ENCODE assay signal across 8 mouse cellular contexts in the genomic region with DNA sequence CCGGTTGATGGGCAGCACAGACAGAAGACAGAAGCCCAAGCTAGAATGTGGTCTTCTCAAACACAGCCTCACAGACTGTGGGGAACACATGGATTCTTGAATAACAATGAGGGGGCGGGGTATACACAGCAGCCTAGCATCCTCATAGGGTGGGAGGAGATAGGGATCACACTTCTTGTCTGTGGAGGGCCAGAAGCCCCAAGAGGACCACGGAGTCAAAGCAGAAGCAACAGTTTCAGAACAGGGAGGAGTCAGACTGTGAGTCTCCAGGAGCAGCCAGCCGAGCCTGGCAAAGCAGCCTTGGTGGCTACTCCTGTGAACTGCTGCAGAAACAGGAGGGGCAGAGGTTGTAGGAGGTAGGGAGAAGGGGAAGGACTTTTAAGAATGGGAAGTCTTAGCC. TPM values are rescaled to one million over a fixed set of nuclear protein-coding genes. Genes with fewer than 3 reads are reported as not detected.
A peak's percentile ranks its signal among the peaks of the same experiment; 100 is the strongest.
DNase-seq lines count a peak whose midpoint lies in the region; ATAC-seq and TF ChIP-seq lines count a peak whose summit lies in the region.

No protein-coding gene starts in this region.

- peaks cover 64% of the 10 kb centered on the region for H3K27me3 ChIP-seq in heart, embryonic 13.5 days (replicated peaks)
- peaks cover 32% of the 10 kb centered on the region for H3K27me3 ChIP-seq in CH12.LX (replicated peaks)
- H3K27me3 ChIP-seq in limb, embryonic 13.5 days, result peaks cover 50% of the 10 kb centered on the region

- dilution Hi-C loops in CH12.LX (cut with MboI; ENCODE audit: extremely low pct_ligation_motif_present, extremely low pct_unique_long_range_greater_than_20kb, low sequenced_read_pairs), result no loop called here

- no peak for DNase-seq in heart, postnatal 25 days (ENCODE audit: low spot score)
- DNase-seq in CH12.LX (ENCODE audit: extremely low read depth), result peak; percentile 67
- peak; percentile 58 for DNase-seq in embryo, embryonic 9.5 days (ENCODE audit: extremely low spot score)
- no peak for DNase-seq in left cerebral cortex, postnatal 14 days (ENCODE audit: low spot score in 2 of 2)
- DNase-seq in thymus, postnatal 14 days, result no peak

- TF ChIP-seq CTCF in CH12.LX (conservative IDR thresholded peaks at IDR 0.05 in 1 of 2, IDR thresholded peaks at IDR 0.05 in 1 of 2; ENCODE audit: low read depth in 2 of 2, low read length in 2 of 2), result no peak

- no peaks in the 10 kb centered on the region for H3K79me2 ChIP-seq in CH12.LX (replicated peaks; ENCODE audit: control insufficient read depth, extremely low read depth, insufficient read depth, poor library complexity, severe bottlenecking)

- no peak for TF ChIP-seq EP300 in CH12.LX (IDR thresholded peaks at IDR 0.05; ENCODE audit: low read length)

- H3K36me3 ChIP-seq in heart, embryonic 13.5 days, result 0 out of 2 replicates have a peak, but pooled peaks cover 6% of the 10 kb centered on the region
- H3K36me3 ChIP-seq in CH12.LX (replicated peaks in 1 of 2; ENCODE audit: control insufficient read depth in 1 of 2, insufficient read depth in 1 of 2, low read length in 1 of 2), result peaks cover 2 to 8% of the 10 kb centered on the region in 2 experiments
- H3K36me3 ChIP-seq in limb, embryonic 13.5 days, result peaks cover 5% of the 10 kb centered on the region; the same call in 1 of the 2 replicates

- in situ Hi-C loops in CH12.LX (cut with MboI; ENCODE audit: low pct_ligation_motif_present, low pct_unique_long_range_greater_than_20kb, low sequenced_read_pairs), result loop anchor here (10.0 to 25.0 kb wide), 2 partner anchors 71 to 269 kb away; partner anchors contain the start of gene Mrps26

- no peaks in the 10 kb centered on the region for H3K9me3 ChIP-seq in heart, embryonic 13.5 days
- H3K9me3 ChIP-seq in CH12.LX (replicated peaks; ENCODE audit: low read length), result no peaks in the 10 kb centered on the region
- H3K9me3 ChIP-seq in limb, embryonic 13.5 days, result no peaks in the 10 kb centered on the region

- ATAC-seq in heart, embryonic 13.5 days (ENCODE audit: extremely low read depth, insufficient number of reproducible peaks, low FRiP score, low TSS enrichment), result no peak
- ATAC-seq in limb, embryonic 13.5 days (ENCODE audit: low FRiP score, low read depth), result 0 out of 2 replicates have a peak, but pooled peaks have one; percentile 43
- ATAC-seq in erythroblast, adult 5-6 weeks (replicated peaks; ENCODE audit: low FRiP score, poor library complexity, severe bottlenecking), result no peak

- WGBS in heart, embryonic 13.5 days, result 4% methylated on average over 4 of the region's 4 CpGs
- 1% methylated on average over 4 of the region's 4 CpGs for WGBS in limb, embryonic 13.5 days

- 0 out of 2 replicates have a peak overlapping the region, but pooled peaks have one; percentile 11 for H3K4me2 ChIP-seq in heart, embryonic 13.5 days
- no peak overlapping the region for H3K4me2 ChIP-seq in CH12.LX (ENCODE audit: insufficient read depth, low read depth, poor library complexity, severe bottlenecking)
- peak overlapping the region; percentile 75; the same call in 1 of the 2 replicates for H3K4me2 ChIP-seq in limb, embryonic 13.5 days (replicated peaks)

- peaks cover 34% of the 10 kb centered on the region for H3K4me1 ChIP-seq in heart, embryonic 13.5 days
- peaks cover 15 to 36% of the 10 kb centered on the region in 2 experiments for H3K4me1 ChIP-seq in CH12.LX (ENCODE audit: control insufficient read depth in 1 of 2, insufficient read depth in 2 of 2)
- H3K4me1 ChIP-seq in limb, embryonic 13.5 days, result peaks cover 32% of the 10 kb centered on the region

- TF ChIP-seq POLR2A in CH12.LX (IDR thresholded peaks at IDR 0.05; ENCODE audit: low read depth, low read length), result no peak

- TF ChIP-seq RAD21 in CH12.LX (IDR thresholded peaks at IDR 0.05; ENCODE audit: low read depth, low read length), result no peak

- H3K27ac ChIP-seq in heart, embryonic 13.5 days (replicated peaks), result no peak overlapping the region
- H3K27ac ChIP-seq in CH12.LX (ENCODE audit: insufficient read depth, low read depth), result no peak overlapping the region
- H3K27ac ChIP-seq in limb, embryonic 13.5 days, result no peak overlapping the region

- intact Hi-C loops in heart, postnatal 25 days (cut with DNase I), result loop anchor here (2.0 kb wide), 1 partner anchor 117 kb away; no protein-coding TSS in a partner anchor
- intact Hi-C loops in left cerebral cortex, postnatal 14 days (cut with DNase I), result loop anchor here (10.0 kb wide), 1 partner anchor 231 kb away; no protein-coding TSS in a partner anchor

- H3K9ac ChIP-seq in heart, embryonic 13.5 days, result 0 out of 2 replicates have a peak overlapping the region, but pooled peaks have one; percentile 28
- H3K9ac ChIP-seq in CH12.LX (ENCODE audit: insufficient read depth, low read depth), result no peak overlapping the region
- H3K9ac ChIP-seq in limb, embryonic 13.5 days, result no peak overlapping the region

- H3K4me3 ChIP-seq in heart, embryonic 13.5 days, result no peak overlapping the region
- H3K4me3 ChIP-seq in CH12.LX (replicated peaks in 1 of 3; ENCODE audit: low read depth in 2 of 3, low read length in 2 of 3, poor library complexity in 1 of 3), result no peak overlapping the region
- no peak overlapping the region; the same call in 1 of the 2 replicates for H3K4me3 ChIP-seq in limb, embryonic 13.5 days

TF ChIP-seq in CH12.LX, 34 proteins besides CTCF, POLR2A, EP300 and RAD21:
- TF ChIP-seq ELF1 (IDR thresholded peaks at IDR 0.05; ENCODE audit: low read depth, low read length) (no peak), MEF2A (IDR thresholded peaks at IDR 0.05; ENCODE audit: borderline replicate concordance, low read depth, low read length) (no peak), BHLHE40 (IDR thresholded peaks at IDR 0.05; ENCODE audit: low read depth, low read length) (no peak), SIN3A (IDR thresholded peaks at IDR 0.05; ENCODE audit: low read length) (no peak), CHD2 (IDR thresholded peaks at IDR 0.05; ENCODE audit: low read length) (no peak), UBTF (IDR thresholded peaks at IDR 0.05; ENCODE audit: low read depth, low read length) (no peak), SMC3 (IDR thresholded peaks at IDR 0.05; ENCODE audit: low read depth, low read length) (no peak), MAX (IDR thresholded peaks at IDR 0.05; ENCODE audit: low read length) (no peak), ETS1 (conservative IDR thresholded peaks at IDR 0.05; ENCODE audit: low read depth, low read length) (no peak), NRF1 (IDR thresholded peaks at IDR 0.05; ENCODE audit: low read depth, low read length) (no peak), HCFC1 (IDR thresholded peaks at IDR 0.05; ENCODE audit: low read depth, low read length) (no peak), NELFE (IDR thresholded peaks at IDR 0.05; ENCODE audit: low read depth, low read length) (no peak), TBP (conservative IDR thresholded peaks at IDR 0.05; ENCODE audit: low read depth, low read length) (no peak), JUN (IDR thresholded peaks at IDR 0.05; ENCODE audit: insufficient read depth, low read depth, low read length) (no peak), CHD1 (IDR thresholded peaks at IDR 0.05; ENCODE audit: low read depth, low read length) (no peak), RCOR1 (conservative IDR thresholded peaks at IDR 0.05; ENCODE audit: low read depth, low read length) (no peak), E2F4 (IDR thresholded peaks at IDR 0.05; ENCODE audit: insufficient replicate concordance, low read depth, low read length) (no peak)

RNA-seq across cellular contexts. Expression of gene Ebf4, which starts 1.5 kb away (rescaled TPM):
- polyA plus RNA-seq in heart, embryonic 13.5 days (2015; fragmentation: Nextera tagmentation; extraction: Ambion mirVana), result 0.39 and 0.64 TPM in 2 replicates
- total RNA-seq in heart, postnatal 25 days (2021), result under 1 TPM; 0.31 to 0.45 TPM
- total RNA-seq in CH12.LX (2012; rRNA removed) (0.13 TPM in 1 of 2 replicates, not detected in the other), CH12.LX (2014; rRNA removed) (not detected in 2 replicates)
- 0.10 TPM in 1 of 2 replicates, not detected in the other for polyA plus RNA-seq in CH12.LX (2012; ENCODE audit: insufficient read length, low read depth)
- 2.8 and 2.9 TPM in 2 replicates for polyA plus RNA-seq in limb, embryonic 13.5 days (2015; fragmentation: Nextera tagmentation; extraction: Ambion mirVana)
- total RNA-seq in left cerebral cortex, postnatal 14 days (2021), result 10 to 100 TPM in 1 of 2 experiments, 1 to 10 TPM in 1; 9.1 to 11.7 TPM
- total RNA-seq in erythroblast, adult 5-6 weeks (2015; ENCODE audit: low replicate concordance), result not detected in 2 replicates
- total RNA-seq in erythroblast, adult 5-6 weeks (2017; ENCODE audit: low replicate concordance), result 0.84 TPM in 1 of 2 replicates, not detected in the other

RNA-seq across cellular contexts. Expression of gene Idh3b, which starts 9.1 kb away (rescaled TPM):
- polyA plus RNA-seq in heart, embryonic 13.5 days (2015; fragmentation: Nextera tagmentation; extraction: Ambion mirVana), result 237 and 266 TPM in 2 replicates
- total RNA-seq in heart, postnatal 25 days (2021), result 100 to 1,000 TPM; 763 to 771 TPM
- total RNA-seq in CH12.LX (2012; rRNA removed), result 134 TPM in 2 replicates
- 160 and 179 TPM in 2 replicates for total RNA-seq in CH12.LX (2014; rRNA removed)
- 220 and 315 TPM in 2 replicates for polyA plus RNA-seq in CH12.LX (2012; ENCODE audit: insufficient read length, low read depth)
- polyA plus RNA-seq in limb, embryonic 13.5 days (2015; fragmentation: Nextera tagmentation; extraction: Ambion mirVana), result 155 and 158 TPM in 2 replicates
- 100 to 1,000 TPM; 260 to 269 TPM for total RNA-seq in left cerebral cortex, postnatal 14 days (2021)
- 44.5 and 51.5 TPM in 2 replicates for total RNA-seq in erythroblast, adult 5-6 weeks (2015; ENCODE audit: low replicate concordance)
- 19.8 and 27.0 TPM in 2 replicates for total RNA-seq in erythroblast, adult 5-6 weeks (2017; ENCODE audit: low replicate concordance)

RNA-seq across cellular contexts. Expression of gene Nop56, which starts 19.3 kb away (rescaled TPM):
- 143 and 152 TPM in 2 replicates for polyA plus RNA-seq in heart, embryonic 13.5 days (2015; fragmentation: Nextera tagmentation; extraction: Ambion mirVana)
- 10 to 100 TPM; 32.2 to 35.8 TPM for total RNA-seq in heart, postnatal 25 days (2021)
- total RNA-seq in CH12.LX (2012; rRNA removed) (523 and 663 TPM in 2 replicates), CH12.LX (2014; rRNA removed) (725 and 772 TPM in 2 replicates)
- 1,109 and 1,141 TPM in 2 replicates for polyA plus RNA-seq in CH12.LX (2012; ENCODE audit: insufficient read length, low read depth)
- polyA plus RNA-seq in limb, embryonic 13.5 days (2015; fragmentation: Nextera tagmentation; extraction: Ambion mirVana), result 300 and 311 TPM in 2 replicates
- total RNA-seq in left cerebral cortex, postnatal 14 days (2021), result 100 to 1,000 TPM; 125 to 144 TPM
- 86.7 and 101 TPM in 2 replicates for total RNA-seq in erythroblast, adult 5-6 weeks (2015; ENCODE audit: low replicate concordance)
- total RNA-seq in erythroblast, adult 5-6 weeks (2017; ENCODE audit: low replicate concordance), result 84.8 and 111 TPM in 2 replicates

Comparison
In these comparisons a context has a peak if more than half of its experiments do, and no peak if none do; other contexts are left out.
1. DNase-seq: peak in CH12.LX (single experiment) and embryo, embryonic 9.5 days (single experiment); none in heart, postnatal 25 days (single experiment), left cerebral cortex, postnatal 14 days (0 of 2) and thymus, postnatal 14 days (single experiment).
2. RNA of gene Ebf4, which starts 1.5 kb away (total RNA-seq): 9.1 to 11.7 TPM in left cerebral cortex, postnatal 14 days; 0.31 to 0.45 TPM in heart, postnatal 25 days, 0.13 TPM in CH12.LX and 0.84 TPM in erythroblast, adult 5-6 weeks; every median in the first group is over 4 times any median in the second.